Mouse (Mus musculus) cerebellum, adult 2 months (tissue): ENCODE results near the gene Lzts3. TPM values are rescaled to one million over a fixed set of nuclear protein-coding genes. Genes with fewer than 3 reads are reported as not detected.

Experiments
- DNase-seq, 2 experiments: peaks; one replicate each; pipeline ENCODE4 v3.0.0; 2021
- H3K27ac ChIP-seq: fragments of 200-500 bp; 2 replicates; pipeline ENCODE4 v1.5.1; 2012; ENCODE audit warnings: low read length, control low read depth, inconsistent platforms; ENCODE audit not compliant: insufficient read depth
- H3K27me3 ChIP-seq: fragments of 200-500 bp; 2 replicates; pipeline ENCODE4 v1.6.1; 2012; ENCODE audit warnings: inconsistent platforms, mild to moderate bottlenecking, low read length, moderate library complexity; ENCODE audit not compliant: control insufficient read depth, insufficient read depth
- H3K4me1 ChIP-seq: fragments of 200-500 bp; 2 replicates; pipeline ENCODE4 v1.6.1; 2011; ENCODE audit warnings: low read length; ENCODE audit not compliant: control insufficient read depth, insufficient read depth
- H3K4me3 ChIP-seq: fragments of 200-500 bp; replicated peaks from 2 replicates; pipeline ENCODE3; 2011; ENCODE audit warnings: mild to moderate bottlenecking, low read depth, low read length, control low read depth; ENCODE audit not compliant: insufficient read depth
- CTCF ChIP-seq: fragments of 200-500 bp; IDR thresholded peaks from 2 replicates; pipeline ENCODE4 v1.5.1; 2011; ENCODE audit warnings: low read depth, mild to moderate bottlenecking, control low read depth, low read length, moderate library complexity, borderline replicate concordance; ENCODE audit not compliant: insufficient read depth
- POLR2A ChIP-seq: fragments of 200-500 bp; IDR thresholded peaks from 2 replicates; pipeline ENCODE4 v1.6.1; 2011; ENCODE audit warnings: low read length, control low read depth, borderline replicate concordance; ENCODE audit not compliant: insufficient read depth
- WGBS: fragments of 180-500 bp; shearing (Covaris S2); methylation state at CpG from one replicate; pipeline ENCODE4 v1.1.7; 2018; 5-methylcytosine and 5-hydroxymethylcytosine counted together
- polyA plus RNA-seq: library from polyadenylated mRNA; depleted of rRNA; stranded (reverse); fragments of >200 nt; gene quantifications from 2 replicates; pipeline ENCODE4 v1.2.3, GENCODE M21; 2012

The Lzts3 gene
- polyA plus RNA-seq, 1 experiment, result 89.4 TPM

GRCm38 (mm10) chr2:130645198-130645597 lies 2.6 kb upstream of the Lzts3 start:
- H3K4me1 ChIP-seq, result peaks cover 9% of the 10 kb centered on the region; the same call in 1 of the 2 replicates
- H3K27me3 ChIP-seq, result no peaks in the 10 kb centered on the region
- no peak overlapping the region for H3K27ac ChIP-seq
- H3K4me3 ChIP-seq, result no peak overlapping the region
- TF ChIP-seq POLR2A, result no peak
- TF ChIP-seq CTCF, result no peak
- DNase-seq, result no peak
- 74% methylated on average over 4 of the region's 4 CpGs for WGBS

GRCm38 (mm10) chr2:130642197-130642660 lies 374 bp downstream of the Lzts3 start:
- no peaks in the 10 kb centered on the region for H3K27me3 ChIP-seq
- peaks cover 18% of the 10 kb centered on the region for H3K4me1 ChIP-seq
- peak overlapping the region; percentile 80 for H3K27ac ChIP-seq
- DNase-seq, result no peak
- H3K4me3 ChIP-seq, result peak overlapping the region; percentile 73
- 1% methylated on average over 24 of the region's 27 CpGs for WGBS
- TF ChIP-seq CTCF (no peak), POLR2A (no peak)

- 35% methylated on average over 6 of the region's 6 CpGs for WGBS
- Histone ChIP-seq H3K4me3 (peak overlapping the region; percentile 73), H3K27ac (peak overlapping the region; percentile 80), H3K4me1 (peaks cover 18% of the 10 kb centered on the region), H3K27me3 (no peaks in the 10 kb centered on the region)
- peak in 1 of 2 experiments; percentile 28 for DNase-seq
- TF ChIP-seq POLR2A (no peak), CTCF (no peak)
Measured at GRCm38 (mm10) chr2:130641351-130642025, 1.1 kb downstream of the Lzts3 start.

- no peak for DNase-seq
- no peak overlapping the region for H3K4me3 ChIP-seq
- 54% methylated on average over 6 of the region's 6 CpGs for WGBS
- H3K4me1 ChIP-seq, result peaks cover 34% of the 10 kb centered on the region
- 0 out of 2 replicates have a peak overlapping the region, but pooled peaks have one; percentile 16 for H3K27ac ChIP-seq
- TF ChIP-seq CTCF (no peak), POLR2A (no peak)
- no peaks in the 10 kb centered on the region for H3K27me3 ChIP-seq
Measured at GRCm38 (mm10) chr2:130639276-130639675, 3.3 kb downstream of the Lzts3 start.

- Histone ChIP-seq H3K27ac (no peak overlapping the region), H3K27me3 (no peaks in the 10 kb centered on the region), H3K4me3 (no peak overlapping the region), H3K4me1 (peaks cover 43% of the 10 kb centered on the region)
- no peak for TF ChIP-seq POLR2A
- TF ChIP-seq CTCF, result no peak
- no peak for DNase-seq
- WGBS, result 45% methylated on average over 16 of the region's 16 CpGs
Measured at GRCm38 (mm10) chr2:130638101-130638611, 4.4 kb downstream of the Lzts3 start.

- no peak overlapping the region for H3K4me3 ChIP-seq
- DNase-seq, result no peak
- H3K27ac ChIP-seq, result peak overlapping the region; percentile 9; the same call in 1 of the 2 replicates
- WGBS, result 48% methylated on average over 21 of the region's 21 CpGs
- no peaks in the 10 kb centered on the region for H3K27me3 ChIP-seq
- peaks cover 46% of the 10 kb centered on the region for H3K4me1 ChIP-seq
- TF ChIP-seq CTCF (no peak), POLR2A (no peak)
Measured at GRCm38 (mm10) chr2:130635847-130636246, 6.8 kb downstream of the Lzts3 start.

GRCm38 (mm10) chr2:130634739-130635411 lies 7.7 kb downstream of the Lzts3 start:
- DNase-seq, result peak; percentile 59 to 70
- peak overlapping the region; percentile 27 for H3K4me3 ChIP-seq
- 8% methylated on average over 38 of the region's 38 CpGs for WGBS
- H3K4me1 ChIP-seq, result peaks cover 42% of the 10 kb centered on the region
- no peak for TF ChIP-seq POLR2A
- TF ChIP-seq CTCF, result no peak
- H3K27ac ChIP-seq, result peak overlapping the region; percentile 85
- no peaks in the 10 kb centered on the region for H3K27me3 ChIP-seq
